Mouse (Mus musculus) intestine, postnatal 0 days (tissue): Measurements from ENCODE around the gene Mycbp2. TPM values are rescaled to one million over a fixed set of nuclear protein-coding genes. Genes with fewer than 3 reads are reported as not detected.
A peak's percentile ranks its signal among the peaks of the same experiment; 100 is the strongest.

Source experiments
- ATAC-seq: fragments of 200-750 bp; cut with Nextera tagmentation; 2 replicates; pipeline ENCODE4 v1.8.0; 2017; ENCODE audit warnings: mild to moderate bottlenecking, moderate TSS enrichment, moderate library complexity
- H3K27ac ChIP-seq: fragments of 300-500 bp; sonication (generic); 2 replicates; pipeline ENCODE4 v1.5.1; 2014; ENCODE audit warnings: mild to moderate bottlenecking, low read depth, low read length, moderate library complexity
- H3K27me3 ChIP-seq: fragments of 300-500 bp; sonication (generic); replicated peaks from 2 replicates; pipeline ENCODE4 v1.6.1; 2014; ENCODE audit warnings: low read length, mixed read lengths; ENCODE audit not compliant: control insufficient read depth, insufficient read depth
- H3K36me3 ChIP-seq: fragments of 300-500 bp; sonication (generic); 2 replicates; pipeline ENCODE4 v1.6.1; 2014; ENCODE audit warnings: mild to moderate bottlenecking, moderate library complexity; ENCODE audit not compliant: control insufficient read depth, insufficient read depth
- H3K4me1 ChIP-seq: fragments of 300-500 bp; sonication (generic); replicated peaks from 2 replicates; pipeline ENCODE4 v1.6.1; 2014; ENCODE audit warnings: antibody characterized with exemption, low read length, mixed read lengths; ENCODE audit not compliant: control insufficient read depth, insufficient read depth
- H3K4me2 ChIP-seq: fragments of 300-500 bp; sonication (generic); replicated peaks from 2 replicates; pipeline ENCODE4 v1.6.1; 2014; ENCODE audit warnings: low read depth, mild to moderate bottlenecking, moderate library complexity
- H3K4me3 ChIP-seq: fragments of 300-500 bp; sonication (generic); 2 replicates; pipeline ENCODE4 v1.5.1; 2014; ENCODE audit warnings: low read depth, low read length
- H3K9ac ChIP-seq: fragments of 300-500 bp; sonication (generic); 2 replicates; pipeline ENCODE4 v1.6.1; 2014; ENCODE audit warnings: mild to moderate bottlenecking, low read depth, low read length
- H3K9me3 ChIP-seq: fragments of 300-500 bp; sonication (generic); 2 replicates; pipeline ENCODE4 v1.6.1; 2016; ENCODE audit warnings: mixed run types; ENCODE audit not compliant: control insufficient read depth
- CTCF ChIP-seq: sonication (generic); IDR thresholded peaks from 2 replicates; pipeline ENCODE4 v1.5.1; 2016; ENCODE audit warnings: low read depth, mild to moderate bottlenecking, control low read depth, antibody characterized with exemption, moderate library complexity
- WGBS: fragments of 180-500 bp; shearing (Covaris S2); extraction: QIAGEN DNeasy Blood & Tissue Kit; methylation state at CpG from one replicate; pipeline ENCODE4 v1.1.7; 2014; 5-methylcytosine and 5-hydroxymethylcytosine counted together
- polyA plus RNA-seq: library from polyadenylated mRNA; unstranded; fragments of >200 nt; fragmentation: Nextera tagmentation; extraction: Ambion mirVana; gene quantifications from 2 replicates; pipeline ENCODE4 v1.2.1, GENCODE M21; 2015

The Mycbp2 gene
- polyA plus RNA-seq, 1 experiment from 2014 or later = 12.4 TPM

DNA sequence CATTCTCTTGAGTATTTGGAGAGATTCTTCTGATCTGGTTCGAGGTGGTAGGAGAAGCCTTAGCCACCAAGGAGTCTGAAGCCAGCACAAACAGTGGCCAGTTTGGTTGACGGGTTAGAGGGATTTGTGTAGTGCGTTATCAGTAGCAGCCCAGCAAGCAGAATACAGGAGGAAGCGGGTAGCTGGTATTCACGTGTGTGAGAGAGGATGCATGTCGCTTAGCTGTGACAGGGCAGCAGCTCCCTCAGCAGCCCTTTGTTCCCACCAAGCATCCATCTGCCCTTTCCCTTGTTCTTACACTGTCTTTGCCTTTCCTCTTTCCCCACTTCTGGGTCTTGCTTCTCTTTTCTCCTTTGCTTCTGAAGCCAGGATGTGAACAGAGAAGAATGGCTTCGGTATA, 271.4 kb downstream of the Mycbp2 start:
- no peak for TF ChIP-seq CTCF
- Histone ChIP-seq H3K27me3 (no peaks in the 10 kb centered on the region), H3K4me3 (no peak overlapping the region), H3K4me2 (no peak overlapping the region), H3K9me3 (no peaks in the 10 kb centered on the region), H3K9ac (no peak overlapping the region), H3K36me3 (peaks cover 46% of the 10 kb centered on the region), H3K4me1 (no peaks in the 10 kb centered on the region), H3K27ac (no peak overlapping the region)
- no peak for ATAC-seq
- 88% methylated on average over 7 of the region's 7 CpGs for WGBS

DNA sequence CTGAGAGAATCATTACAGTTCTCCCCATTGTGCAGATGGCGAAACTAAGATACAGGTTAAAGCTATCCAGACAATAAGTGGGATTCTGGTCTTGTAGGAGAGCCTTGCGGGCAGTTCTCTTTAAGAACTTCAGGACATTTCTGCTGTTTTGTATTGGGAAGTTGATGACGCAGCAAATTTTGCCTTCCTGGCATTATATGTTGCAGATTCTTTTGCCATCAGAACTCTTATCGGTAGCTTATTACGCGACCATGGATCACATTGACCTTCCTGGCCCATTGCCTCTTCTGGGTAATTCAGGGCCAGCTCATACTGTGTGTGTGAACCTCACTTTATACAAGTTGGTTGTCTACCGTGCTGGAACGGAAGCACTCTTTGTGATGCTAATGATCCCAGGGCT, 272.8 kb downstream of the Mycbp2 start:
- no peaks in the 10 kb centered on the region for H3K27me3 ChIP-seq
- no peak overlapping the region for H3K4me2 ChIP-seq
- no peak overlapping the region for H3K27ac ChIP-seq
- H3K36me3 ChIP-seq = peaks cover 41% of the 10 kb centered on the region
- no peaks in the 10 kb centered on the region for H3K4me1 ChIP-seq
- 97% methylated on average over 8 of the region's 8 CpGs for WGBS
- no peak for TF ChIP-seq CTCF
- H3K9me3 ChIP-seq = no peaks in the 10 kb centered on the region
- no peak overlapping the region for H3K4me3 ChIP-seq
- ATAC-seq = no peak
- no peak overlapping the region for H3K9ac ChIP-seq

DNA sequence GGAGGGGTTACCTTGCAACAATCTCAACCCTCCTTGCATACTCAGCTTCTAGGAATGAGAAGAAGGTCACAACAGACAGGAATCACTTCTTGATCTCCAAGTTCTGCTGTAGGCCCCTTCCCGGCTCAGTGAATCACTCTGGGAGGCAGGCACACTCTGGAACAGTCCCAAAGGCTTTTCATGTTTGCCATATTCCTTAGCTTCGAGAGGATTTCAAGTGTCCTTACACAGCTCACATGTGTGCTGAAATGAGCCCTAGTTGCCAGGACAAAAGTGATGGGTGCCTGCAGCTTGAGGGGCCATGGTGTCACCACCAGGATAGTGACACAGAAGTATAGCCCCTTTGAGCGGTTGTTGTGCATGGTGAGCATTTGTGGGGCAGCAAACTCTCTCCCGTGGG, 273.9 kb downstream of the Mycbp2 start:
- Histone ChIP-seq H3K27me3 (no peaks in the 10 kb centered on the region), H3K4me1 (no peaks in the 10 kb centered on the region), H3K27ac (no peak overlapping the region), H3K9ac (no peak overlapping the region), H3K36me3 (peaks cover 37% of the 10 kb centered on the region), H3K4me2 (no peak overlapping the region), H3K9me3 (no peaks in the 10 kb centered on the region), H3K4me3 (no peak overlapping the region)
- ATAC-seq = no peak
- TF ChIP-seq CTCF = no peak
- 88% methylated on average over 4 of the region's 4 CpGs for WGBS

DNA sequence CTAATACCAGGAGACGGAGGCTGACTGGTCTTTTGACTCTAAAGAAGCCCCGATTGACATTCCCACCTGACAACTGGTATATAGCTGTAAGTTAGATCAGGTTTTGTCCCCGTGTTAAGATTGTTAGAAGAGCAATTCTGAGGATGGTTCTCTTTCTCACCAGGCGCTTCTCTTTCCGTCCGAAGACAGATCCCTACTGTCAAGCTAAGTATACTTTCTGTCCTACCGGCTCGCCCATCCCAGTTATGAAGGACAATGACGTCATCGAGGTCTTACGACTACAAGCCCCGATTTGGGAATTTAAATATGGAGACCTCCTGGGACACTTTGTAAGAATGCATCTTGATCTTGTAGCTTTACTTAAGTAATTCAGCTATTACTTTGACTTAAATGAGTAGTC, 275.1 kb downstream of the Mycbp2 start:
- H3K9ac ChIP-seq = no peak overlapping the region
- no peaks in the 10 kb centered on the region for H3K9me3 ChIP-seq
- H3K27me3 ChIP-seq = no peaks in the 10 kb centered on the region
- ATAC-seq = no peak
- no peak overlapping the region for H3K27ac ChIP-seq
- no peak overlapping the region for H3K4me2 ChIP-seq
- 87% methylated on average over 12 of the region's 12 CpGs for WGBS
- no peaks in the 10 kb centered on the region for H3K4me1 ChIP-seq
- H3K36me3 ChIP-seq = peaks cover 30% of the 10 kb centered on the region
- TF ChIP-seq CTCF = no peak
- no peak overlapping the region for H3K4me3 ChIP-seq

DNA sequence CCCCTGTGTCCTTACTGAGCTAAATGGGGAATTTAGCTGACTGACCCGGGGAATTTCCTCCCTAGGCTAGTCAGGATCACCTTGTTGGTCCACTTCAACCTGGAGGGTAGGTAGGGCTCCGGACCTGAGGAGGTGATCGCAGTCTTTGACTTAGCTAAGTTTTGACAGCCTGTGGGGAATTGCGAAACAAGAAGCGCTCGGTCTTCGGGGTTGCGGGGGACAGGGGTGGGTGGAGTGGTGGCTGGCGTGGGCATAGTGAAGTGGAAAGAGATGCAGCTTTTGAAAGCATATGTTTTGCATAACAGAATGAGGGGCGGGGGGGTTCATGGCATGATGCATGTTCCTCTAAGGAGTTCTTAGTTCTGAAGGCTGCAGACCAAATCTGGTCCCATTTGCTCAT, 275.8 kb downstream of the Mycbp2 start:
- Histone ChIP-seq H3K9me3 (no peaks in the 10 kb centered on the region), H3K4me3 (peak overlapping the region; percentile 77), H3K4me2 (peak overlapping the region; percentile 90), H3K4me1 (no peaks in the 10 kb centered on the region), H3K36me3 (peaks cover 26% of the 10 kb centered on the region), H3K27ac (peak overlapping the region; percentile 80; the same call in 1 of the 2 replicates), H3K9ac (peak overlapping the region; percentile 79), H3K27me3 (no peaks in the 10 kb centered on the region)
- WGBS = 2% methylated on average over 10 of the region's 10 CpGs
- no peak for TF ChIP-seq CTCF
- no peak for ATAC-seq

DNA sequence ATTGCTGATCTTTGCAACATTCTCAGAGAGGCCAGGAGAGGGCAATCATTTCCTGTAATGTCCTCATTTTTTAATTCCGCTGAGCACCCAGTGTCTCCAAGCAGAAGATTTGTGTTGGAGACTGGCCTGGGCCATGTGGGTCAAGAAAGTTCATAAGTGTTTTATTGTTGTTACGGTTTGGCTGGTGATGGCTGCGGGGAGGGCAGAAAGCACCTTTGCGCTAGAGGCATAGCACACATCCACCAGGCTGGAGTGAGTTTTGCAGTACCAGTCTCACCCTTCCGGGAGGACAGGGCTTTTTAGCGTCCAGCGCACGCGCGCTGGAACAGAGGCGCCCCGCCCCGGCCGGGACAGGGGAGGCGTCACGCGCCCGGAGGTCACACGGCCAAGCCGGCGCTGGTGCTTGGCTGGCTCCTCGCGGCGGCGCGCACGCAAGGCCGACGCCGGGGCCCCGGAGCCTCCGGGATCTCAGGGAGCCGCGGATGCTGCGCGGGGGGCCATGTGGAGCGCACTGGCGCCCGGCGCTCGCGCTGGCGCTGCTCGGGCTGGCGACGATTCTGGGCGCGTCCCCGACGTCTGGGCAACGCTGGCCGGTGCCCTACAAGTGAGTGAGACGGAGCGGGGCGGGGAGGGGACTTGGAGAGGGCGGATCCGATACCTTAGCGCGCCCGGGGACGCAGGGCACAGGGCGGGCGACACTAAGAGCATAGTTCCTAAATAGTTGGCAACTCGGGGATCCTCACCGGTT, 276.6 kb downstream of the Mycbp2 start, which contains the start of gene Cln5:
TSS of gene Cln5 (plus strand) at position 353 of the 748 bp plus-strand sequence.
- under 1% methylated on average over 61 of the region's 65 CpGs for WGBS
- Histone ChIP-seq H3K9ac (peak within 1 kb of the TSS; percentile 79), H3K27ac (peak within 1 kb of the TSS; percentile 80), H3K36me3 (peaks cover 22% of the 10 kb centered on the region), H3K4me3 (peak within 1 kb of the TSS; percentile 77), H3K27me3 (no peaks in the 10 kb centered on the region), H3K4me2 (peak within 1 kb of the TSS; percentile 90), H3K4me1 (no peaks in the 10 kb centered on the region), H3K9me3 (no peaks in the 10 kb centered on the region)
- peak; percentile 71 for TF ChIP-seq CTCF
- peak; percentile 98 for ATAC-seq
